8 mouse cellular contexts compared by ENCODE assay signal in the genomic region with DNA sequence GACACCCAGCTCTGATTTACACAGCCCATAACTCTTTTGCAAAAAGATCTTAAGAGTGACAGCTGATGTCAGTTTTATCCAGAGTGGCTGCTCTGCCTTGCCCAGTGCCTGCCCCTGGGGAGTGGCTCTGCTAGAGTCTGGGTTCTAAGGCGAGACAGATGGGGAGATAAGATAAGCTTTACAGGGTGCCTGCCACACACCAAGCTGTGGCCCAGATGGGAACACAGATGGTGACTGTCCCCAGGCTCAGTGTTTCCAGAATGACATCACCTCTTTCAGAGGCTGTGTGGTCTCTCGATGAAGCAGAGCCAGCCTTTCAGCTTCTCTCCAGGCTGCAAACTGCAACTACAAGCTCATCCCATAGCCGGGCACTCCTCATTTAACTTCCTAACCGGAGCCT. TPM values are rescaled to one million over a fixed set of nuclear protein-coding genes. Genes with fewer than 3 reads are reported as not detected.
A peak's percentile ranks its signal among the peaks of the same experiment; 100 is the strongest.
DNase-seq lines count a peak whose midpoint lies in the region; ATAC-seq lines count a peak whose summit lies in the region.

No protein-coding gene starts in this region.

- 47% methylated on average over 4 of the region's 4 CpGs for WGBS in kidney, embryonic 15.5 days
- 48% methylated on average over 4 of the region's 4 CpGs for WGBS in hindbrain, embryonic 12.5 days
- 25% methylated on average over 4 of the region's 4 CpGs for WGBS in heart, embryonic 11.5 days (ENCODE audit: insufficient replicate concordance)

- H3K4me2 ChIP-seq in kidney, embryonic 15.5 days: no peak overlapping the region
- no peak overlapping the region for H3K4me2 ChIP-seq in hindbrain, embryonic 12.5 days (replicated peaks)
- no peak overlapping the region for H3K4me2 ChIP-seq in heart, embryonic 11.5 days

- no peak for ATAC-seq in kidney, embryonic 15.5 days (replicated peaks; ENCODE audit: low FRiP score)
- peak; percentile 67 for ATAC-seq in hindbrain, embryonic 12.5 days (ENCODE audit: low FRiP score)
- ATAC-seq in heart, embryonic 11.5 days (replicated peaks; ENCODE audit: insufficient number of reproducible peaks, low FRiP score, low TSS enrichment): no peak

- no peaks in the 10 kb centered on the region for H3K9me3 ChIP-seq in kidney, embryonic 15.5 days (replicated peaks)
- H3K9me3 ChIP-seq in hindbrain, embryonic 12.5 days (replicated peaks): no peaks in the 10 kb centered on the region
- H3K9me3 ChIP-seq in heart, embryonic 11.5 days (replicated peaks; ENCODE audit: control insufficient read depth, low read length): no peaks in the 10 kb centered on the region

- no peak overlapping the region for H3K4me3 ChIP-seq in kidney, embryonic 15.5 days (replicated peaks)
- H3K4me3 ChIP-seq in hindbrain, embryonic 12.5 days: no peak overlapping the region
- no peak overlapping the region for H3K4me3 ChIP-seq in heart, embryonic 11.5 days (ENCODE audit: low read depth, low read length)

- no peak overlapping the region for H3K9ac ChIP-seq in kidney, embryonic 15.5 days
- H3K9ac ChIP-seq in hindbrain, embryonic 12.5 days: no peak overlapping the region
- H3K9ac ChIP-seq in heart, embryonic 11.5 days (ENCODE audit: low read depth, low read length): no peak overlapping the region

- peaks cover 33% of the 10 kb centered on the region for H3K4me1 ChIP-seq in kidney, embryonic 15.5 days
- peaks cover 21% of the 10 kb centered on the region for H3K4me1 ChIP-seq in hindbrain, embryonic 12.5 days
- H3K4me1 ChIP-seq in heart, embryonic 11.5 days (ENCODE audit: control insufficient read depth, insufficient read depth, low read length): peaks cover 23% of the 10 kb centered on the region

- peak overlapping the region; percentile 37; the same call in 1 of the 2 replicates for H3K27ac ChIP-seq in kidney, embryonic 15.5 days
- 0 out of 2 replicates have a peak overlapping the region, but pooled peaks have one; percentile 17 for H3K27ac ChIP-seq in hindbrain, embryonic 12.5 days
- no peak overlapping the region for H3K27ac ChIP-seq in heart, embryonic 11.5 days (ENCODE audit: low read depth, low read length)

- DNase-seq in kidney, postnatal 10 days: no peak
- peak; percentile 87 for DNase-seq in cerebellum, adult 8-10 months
- DNase-seq in left cerebral cortex, postnatal 4 days: peak; percentile 90
- DNase-seq in right cerebral cortex, postnatal 14 days: peak; percentile 62
- no peak for DNase-seq in kidney, postnatal 25 days

- intact Hi-C loops in left cerebral cortex, postnatal 4 days (cut with DNase I): no loop called here

- no peaks in the 10 kb centered on the region for H3K27me3 ChIP-seq in kidney, embryonic 15.5 days
- H3K27me3 ChIP-seq in hindbrain, embryonic 12.5 days: no peaks in the 10 kb centered on the region
- H3K27me3 ChIP-seq in heart, embryonic 11.5 days (ENCODE audit: control insufficient read depth, insufficient read depth, low read length): no peaks in the 10 kb centered on the region

- H3K36me3 ChIP-seq in kidney, embryonic 15.5 days: peaks cover 23% of the 10 kb centered on the region
- H3K36me3 ChIP-seq in hindbrain, embryonic 12.5 days: peaks cover 21% of the 10 kb centered on the region
- no peaks in the 10 kb centered on the region for H3K36me3 ChIP-seq in heart, embryonic 11.5 days (ENCODE audit: control insufficient read depth, insufficient read depth, low read length)

RNA-seq across cellular contexts. Expression of a gene that starts 41.8 kb away (rescaled TPM):
- polyA plus RNA-seq in kidney, embryonic 15.5 days (2015; fragmentation: Nextera tagmentation; extraction: Ambion mirVana): 29.1 and 29.5 TPM in 2 replicates
- 21.1 and 22.4 TPM in 2 replicates for polyA plus RNA-seq in hindbrain, embryonic 12.5 days (2016; fragmentation: Nextera tagmentation; extraction: Ambion mirVana)
- 10 to 100 TPM; 24.5 to 26.2 TPM for total RNA-seq in left cerebral cortex, postnatal 4 days (2021)
- polyA plus RNA-seq in heart, embryonic 11.5 days (2014; fragmentation: Nextera tagmentation; extraction: Ambion mirVana): 17.4 and 18.6 TPM in 2 replicates

Comparison
In these comparisons a context has a peak if more than half of its experiments do, and no peak if none do; other contexts are left out.
1. DNase-seq: peak in cerebellum, adult 8-10 months (single experiment), left cerebral cortex, postnatal 4 days (single experiment) and right cerebral cortex, postnatal 14 days (single experiment); none in kidney, postnatal 10 days (single experiment) and kidney, postnatal 25 days (0 of 2).